ENCODE assay signal across 11 mouse cellular contexts in genomic region chr2:155805231-155805924, GRCm38 (mm10). TPM values are rescaled to one million over a fixed set of nuclear protein-coding genes. Genes with fewer than 3 reads are reported as not detected.
A peak's percentile ranks its signal among the peaks of the same experiment; 100 is the strongest.
DNase-seq lines count a peak whose midpoint lies in the region; ATAC-seq lines count a peak whose summit lies in the region.
"Had no signal": no experiment of that assay in that cellular context is flagged by ENCODE, and none has a peak within 500 bp of the region (broad histone marks: within the 10 kb centered on the region; RNA-seq: fewer than 3 reads in every experiment).

No protein-coding gene starts in this region.

- WGBS in hindbrain, embryonic 16.5 days, result 49% methylated on average over 6 of the region's 6 CpGs
- 69% methylated on average over 6 of the region's 6 CpGs for WGBS in hindbrain, embryonic 13.5 days
- 55% methylated on average over 6 of the region's 6 CpGs for WGBS in limb, embryonic 10.5 days

- peak overlapping the region; percentile 49 for H3K27ac ChIP-seq in hindbrain, embryonic 16.5 days (ENCODE audit: low read depth, low read length)
- H3K27ac ChIP-seq in hindbrain, embryonic 13.5 days, result no peak overlapping the region
- H3K27ac ChIP-seq in limb, embryonic 10.5 days, result no peak overlapping the region
- H3K27ac ChIP-seq: liver, embryonic 15.5 days had no signal

- peak; percentile 66; the same call in 1 of the 2 replicates for ATAC-seq in hindbrain, embryonic 16.5 days
- ATAC-seq in hindbrain, embryonic 13.5 days (ENCODE audit: low FRiP score), result no peak
- no peak for ATAC-seq in granulocyte monocyte progenitor cell, adult 5-6 weeks (replicated peaks; ENCODE audit: poor library complexity, severe bottlenecking)

- intact Hi-C loops in left cerebral cortex, postnatal 36 days (cut with DNase I), result no loop called here

- H3K9me3 ChIP-seq in hindbrain, embryonic 16.5 days (ENCODE audit: control insufficient read depth, low read length), result no peaks in the 10 kb centered on the region
- no peaks in the 10 kb centered on the region for H3K9me3 ChIP-seq in hindbrain, embryonic 13.5 days
- no peaks in the 10 kb centered on the region for H3K9me3 ChIP-seq in limb, embryonic 10.5 days (replicated peaks)
- H3K9me3 ChIP-seq: liver, embryonic 15.5 days had no signal

- H3K36me3 ChIP-seq in hindbrain, embryonic 16.5 days (ENCODE audit: control insufficient read depth, insufficient read depth, low read length), result peaks cover 9% of the 10 kb centered on the region
- peaks cover 72% of the 10 kb centered on the region for H3K36me3 ChIP-seq in hindbrain, embryonic 13.5 days
- no peaks in the 10 kb centered on the region for H3K36me3 ChIP-seq in limb, embryonic 10.5 days
- H3K36me3 ChIP-seq: liver, embryonic 15.5 days had no signal

- DNase-seq in NIH3T3 (ENCODE audit: low read depth), result peak; percentile 66
- peak; percentile 100 for DNase-seq in cerebellum, adult 9-11 months
- peak; percentile 63 to 76 for DNase-seq in kidney, postnatal 36 days
- no peak for DNase-seq in limb, embryonic 10.5 days (ENCODE audit: low spot score)
- DNase-seq in left cerebral cortex, postnatal 36 days (ENCODE audit: low spot score in 2 of 2), result no peak

- H3K4me1 ChIP-seq in hindbrain, embryonic 16.5 days (ENCODE audit: control insufficient read depth, insufficient read depth, low read depth, low read length), result no peaks in the 10 kb centered on the region; the same call in 1 of the 2 replicates
- peaks cover 4% of the 10 kb centered on the region; the same call in 1 of the 2 replicates for H3K4me1 ChIP-seq in hindbrain, embryonic 13.5 days (replicated peaks)
- H3K4me1 ChIP-seq in limb, embryonic 10.5 days, result peaks cover 9% of the 10 kb centered on the region; the same call in 1 of the 2 replicates
- H3K4me1 ChIP-seq: liver, embryonic 15.5 days had no signal

- no peak overlapping the region for H3K4me2 ChIP-seq in hindbrain, embryonic 16.5 days (ENCODE audit: low read length)
- no peak overlapping the region for H3K4me2 ChIP-seq in hindbrain, embryonic 13.5 days
- H3K4me2 ChIP-seq: liver, embryonic 15.5 days had no signal

- H3K27me3 ChIP-seq in hindbrain, embryonic 16.5 days (replicated peaks; ENCODE audit: control insufficient read depth, insufficient read depth, low read length), result no peaks in the 10 kb centered on the region
- no peaks in the 10 kb centered on the region for H3K27me3 ChIP-seq in hindbrain, embryonic 13.5 days
- no peaks in the 10 kb centered on the region for H3K27me3 ChIP-seq in limb, embryonic 10.5 days (ENCODE audit: low read depth, poor library complexity, severe bottlenecking)
- H3K27me3 ChIP-seq: liver, embryonic 15.5 days had no signal

- H3K4me3 ChIP-seq in hindbrain, embryonic 16.5 days (ENCODE audit: low read length), result no peak overlapping the region
- no peak overlapping the region for H3K4me3 ChIP-seq in hindbrain, embryonic 13.5 days
- no peak overlapping the region for H3K4me3 ChIP-seq in limb, embryonic 10.5 days
- H3K4me3 ChIP-seq: liver, embryonic 15.5 days had no signal

- H3K9ac ChIP-seq in hindbrain, embryonic 16.5 days (ENCODE audit: low read depth, low read length), result no peak overlapping the region
- no peak overlapping the region for H3K9ac ChIP-seq in hindbrain, embryonic 13.5 days
- H3K9ac ChIP-seq: liver, embryonic 15.5 days had no signal

RNA-seq across cellular contexts. Expression of gene BC029722, which starts 13.8 kb away (rescaled TPM):
- polyA plus RNA-seq in hindbrain, embryonic 16.5 days (2015; fragmentation: Nextera tagmentation; extraction: Ambion mirVana), result 43.6 and 47.5 TPM in 2 replicates
- polyA plus RNA-seq in hindbrain, embryonic 13.5 days (2015; fragmentation: Nextera tagmentation; extraction: Ambion mirVana), result 28.5 and 28.6 TPM in 2 replicates
- polyA plus RNA-seq in limb, embryonic 10.5 days (2016; fragmentation: Nextera tagmentation; extraction: Ambion mirVana), result 8.0 and 8.2 TPM in 2 replicates
- total RNA-seq in left cerebral cortex, postnatal 36 days (2021), result 10 to 100 TPM; 54.9 to 65.9 TPM
- total RNA-seq in granulocyte monocyte progenitor cell, adult 5-6 weeks (2014; fragmentation: Nextera tagmentation), result 16.6 and 25.7 TPM in 2 replicates
- total RNA-seq in granulocyte monocyte progenitor cell, adult 5-6 weeks (2017), result 10.1 and 11.5 TPM in 2 replicates

RNA-seq across cellular contexts. Expression of gene Eif6, which starts 21.3 kb away (rescaled TPM):
- 151 TPM in 2 replicates for polyA plus RNA-seq in hindbrain, embryonic 16.5 days (2015; fragmentation: Nextera tagmentation; extraction: Ambion mirVana)
- 148 and 152 TPM in 2 replicates for polyA plus RNA-seq in hindbrain, embryonic 13.5 days (2015; fragmentation: Nextera tagmentation; extraction: Ambion mirVana)
- polyA plus RNA-seq in limb, embryonic 10.5 days (2016; fragmentation: Nextera tagmentation; extraction: Ambion mirVana), result 250 and 301 TPM in 2 replicates
- 10 to 100 TPM; 66.1 to 80.5 TPM for total RNA-seq in left cerebral cortex, postnatal 36 days (2021)
- total RNA-seq in granulocyte monocyte progenitor cell, adult 5-6 weeks (2014; fragmentation: Nextera tagmentation), result 181 and 258 TPM in 2 replicates
- total RNA-seq in granulocyte monocyte progenitor cell, adult 5-6 weeks (2017), result 64.0 and 142 TPM in 2 replicates

RNA-seq across cellular contexts. Expression of gene Fam83c, which starts 29.3 kb away (rescaled TPM):
- 0.41 and 0.61 TPM in 2 replicates for polyA plus RNA-seq in hindbrain, embryonic 16.5 days (2015; fragmentation: Nextera tagmentation; extraction: Ambion mirVana)
- polyA plus RNA-seq in hindbrain, embryonic 13.5 days (2015; fragmentation: Nextera tagmentation; extraction: Ambion mirVana), result 0.60 and 0.63 TPM in 2 replicates
- 0.31 and 0.39 TPM in 2 replicates for polyA plus RNA-seq in limb, embryonic 10.5 days (2016; fragmentation: Nextera tagmentation; extraction: Ambion mirVana)
- total RNA-seq in left cerebral cortex, postnatal 36 days (2021), result not detected
- not detected in 2 replicates for total RNA-seq in granulocyte monocyte progenitor cell, adult 5-6 weeks (2014; fragmentation: Nextera tagmentation)
- not detected in 2 replicates for total RNA-seq in granulocyte monocyte progenitor cell, adult 5-6 weeks (2017)
- polyA plus RNA-seq: cortical plate, adult 2 months had no signal

RNA-seq across cellular contexts. Expression of gene Mmp24, which starts 30.2 kb away (rescaled TPM):
- 16.0 and 16.8 TPM in 2 replicates for polyA plus RNA-seq in hindbrain, embryonic 16.5 days (2015; fragmentation: Nextera tagmentation; extraction: Ambion mirVana)
- 11.3 and 11.9 TPM in 2 replicates for polyA plus RNA-seq in hindbrain, embryonic 13.5 days (2015; fragmentation: Nextera tagmentation; extraction: Ambion mirVana)
- 0.05 TPM in 1 of 2 replicates, not detected in the other for polyA plus RNA-seq in limb, embryonic 10.5 days (2016; fragmentation: Nextera tagmentation; extraction: Ambion mirVana)
- total RNA-seq in left cerebral cortex, postnatal 36 days (2021), result 10 to 100 TPM; 33.8 to 38.0 TPM
- not detected in 2 replicates for total RNA-seq in granulocyte monocyte progenitor cell, adult 5-6 weeks (2014; fragmentation: Nextera tagmentation)
- total RNA-seq in granulocyte monocyte progenitor cell, adult 5-6 weeks (2017), result not detected in 2 replicates
- polyA plus RNA-seq: heart, embryonic 14.5 days; liver, embryonic 15.5 days had no signal

RNA-seq across cellular contexts. Expression of gene Procr, which starts 54.5 kb away (rescaled TPM):
- polyA plus RNA-seq in hindbrain, embryonic 16.5 days (2015; fragmentation: Nextera tagmentation; extraction: Ambion mirVana), result 2.3 and 3.7 TPM in 2 replicates
- 2.8 and 4.1 TPM in 2 replicates for polyA plus RNA-seq in hindbrain, embryonic 13.5 days (2015; fragmentation: Nextera tagmentation; extraction: Ambion mirVana)
- polyA plus RNA-seq in limb, embryonic 10.5 days (2016; fragmentation: Nextera tagmentation; extraction: Ambion mirVana), result 0.87 and 1.9 TPM in 2 replicates
- total RNA-seq in left cerebral cortex, postnatal 36 days (2021), result under 1 TPM; 0.82 to 0.86 TPM
- 0.88 and 3.3 TPM in 2 replicates for total RNA-seq in granulocyte monocyte progenitor cell, adult 5-6 weeks (2014; fragmentation: Nextera tagmentation)
- total RNA-seq in granulocyte monocyte progenitor cell, adult 5-6 weeks (2017), result 1.1 and 1.6 TPM in 2 replicates

Comparison
In these comparisons a context has a peak if more than half of its experiments do, and no peak if none do; other contexts are left out.
1. DNase-seq: peak in NIH3T3 (single experiment), cerebellum, adult 9-11 months (single experiment) and kidney, postnatal 36 days (2 of 2); none in limb, embryonic 10.5 days (single experiment) and left cerebral cortex, postnatal 36 days (0 of 2).